Mouse (Mus musculus): Measurements from ENCODE around the gene Gm5478. TPM values are rescaled to one million over a fixed set of nuclear protein-coding genes. Genes with fewer than 3 reads are reported as not detected.
"Not testable (repeated sequence)": the region's sequence is repeated elsewhere in the genome, so short reads cannot be mapped to it uniquely, and the experiment has no call there.

Gm5478 gene
- total RNA-seq (2021), result not detected
- long read RNA-seq, result 0 reads

GRCm38 (mm10) chr15:101647280-101647679 is at the start of gene Gm5478:
Gene Gm5478 (minus strand): TSS chr15:101647380.
- DNase-seq (ENCODE audit: low spot score in 2 of 2), result no peak

GRCm38 (mm10) chr15:101694207-101694606 is 47.0 kb upstream of the Gm5478 start, which contains the start of gene Krt6a:
Gene Krt6a (minus strand): TSS chr15:101694307.
- no peak for DNase-seq (ENCODE audit: low spot score in 2 of 2)

GRCm38 (mm10) chr15:101690460-101690859 is 43.3 kb upstream of the Gm5478 start:
- DNase-seq (ENCODE audit: low spot score in 2 of 2), result not testable (repeated sequence)

- DNase-seq (ENCODE audit: low spot score in 2 of 2), result no peak
These were observed 41.0 kb upstream of the Gm5478 start for GRCm38 (mm10) chr15:101688161-101688560.

GRCm38 (mm10) chr15:101680187-101680586 is 33.0 kb upstream of the Gm5478 start, which contains the start of gene Krt6b:
Gene Krt6b (minus strand): TSS chr15:101680287.
- DNase-seq (ENCODE audit: low spot score in 2 of 2), result no peak

- no peak for DNase-seq (ENCODE audit: low spot score in 2 of 2)
These were observed 28.8 kb upstream of the Gm5478 start for GRCm38 (mm10) chr15:101675978-101676377.

GRCm38 (mm10) chr15:101652736-101653265 is 5.6 kb upstream of the Gm5478 start:
- no peak for DNase-seq (ENCODE audit: low spot score in 2 of 2)

- DNase-seq (ENCODE audit: low spot score in 2 of 2), result no peak
These were observed 19.3 kb downstream of the Gm5478 start, which contains the start of gene Gm5414 for GRCm38 (mm10) chr15:101627884-101628283. Gene Gm5414 (minus strand): TSS chr15:101628188.

GRCm38 (mm10) chr15:101599123-101599522 is 48.1 kb downstream of the Gm5478 start:
- no peak for DNase-seq (ENCODE audit: low spot score in 2 of 2)

Small RNA genes within 50 kb of the gene (microRNA-seq; reads per million reads assigned to microRNA genes)
- gene Gm44342, result 0 reads per million in 2 experiments
- 0 reads per million in 2 experiments for gene Gm44383
- gene Gm44479, result 0 reads per million in 2 experiments

Other genes with a start within 250 kb of the Gm5478 start
- gene Krt7, start 236.3 kb downstream of the Gm5478 start, total RNA-seq (2021), result not detected
- gene Krt87, start 208.6 kb downstream of the Gm5478 start, total RNA-seq (2021), result under 1 TPM; 0.55 to 0.62 TPM
- not detected for gene Krt88, start 199.6 kb downstream of the Gm5478 start, total RNA-seq (2021)
- gene Krt81, start 183.6 kb downstream of the Gm5478 start, total RNA-seq (2021), result not detected
- gene Krt86, start 173.9 kb downstream of the Gm5478 start, total RNA-seq (2021), result under 1 TPM in 1 of 2 experiments, not detected in 1; 0.23 TPM
- gene Krt83, start 155.9 kb downstream of the Gm5478 start, total RNA-seq (2021), result not detected
- gene Gm49425, start 130.1 kb downstream of the Gm5478 start, total RNA-seq (2021), result not detected
- gene Krt84, start 114.6 kb downstream of the Gm5478 start, total RNA-seq (2021), result not detected
- not detected for gene Krt82, start 96.7 kb downstream of the Gm5478 start, total RNA-seq (2021)
- under 1 TPM in 1 of 2 experiments, not detected in 1; 0.25 TPM for gene Krt90, start 84.4 kb downstream of the Gm5478 start, total RNA-seq (2021)
- under 1 TPM in 1 of 2 experiments, not detected in 1; 0.13 TPM for gene Krt75, start 73.5 kb downstream of the Gm5478 start, total RNA-seq (2021)
- gene Gm5414, start 19.2 kb downstream of the Gm5478 start, total RNA-seq (2021), result not detected
- not detected for gene Krt6b, start 32.9 kb upstream of the Gm5478 start, total RNA-seq (2021)
- gene Krt6a, start 46.9 kb upstream of the Gm5478 start, total RNA-seq (2021), result not detected
- not detected for gene Krt5, start 65.5 kb upstream of the Gm5478 start, total RNA-seq (2021)
- gene Krt71, start 95.7 kb upstream of the Gm5478 start, total RNA-seq (2021), result not detected
- not detected for gene Krt72, start 139.1 kb upstream of the Gm5478 start, total RNA-seq (2021)
- 1 to 10 TPM; 2.7 to 4.4 TPM for gene Krt73, start 155.0 kb upstream of the Gm5478 start, total RNA-seq (2021)
- gene Krt2, start 170.8 kb upstream of the Gm5478 start, total RNA-seq (2021), result 1 to 10 TPM; 2.0 to 2.1 TPM
- 1 to 10 TPM; 5.4 to 6.9 TPM for gene Krt1, start 203.4 kb upstream of the Gm5478 start, total RNA-seq (2021)
- gene Krt77, start 222.3 kb upstream of the Gm5478 start, total RNA-seq (2021), result 10 to 100 TPM in 1 of 2 experiments, 1 to 10 TPM in 1; 9.5 to 10.4 TPM
- not detected for gene Krt76, start 245.5 kb upstream of the Gm5478 start, total RNA-seq (2021)